Mouse (Mus musculus) neural tube, embryonic 15.5 days (tissue): Measurements from ENCODE around the gene Taf4. TPM values are rescaled to one million over a fixed set of nuclear protein-coding genes. Genes with fewer than 3 reads are reported as not detected.

Experiments
- ATAC-seq: fragments of 200-750 bp; cut with Nextera tagmentation; 2 replicates; pipeline ENCODE4 v1.8.0; 2017; ENCODE audit warnings: mild to moderate bottlenecking, moderate TSS enrichment, moderate library complexity; ENCODE audit not compliant: low FRiP score
- H3K27ac ChIP-seq: fragments of 300-500 bp; sonication (generic); replicated peaks from 2 replicates; pipeline ENCODE4 v1.5.1; 2015; ENCODE audit warnings: mild to moderate bottlenecking, inconsistent platforms
- H3K27me3 ChIP-seq: fragments of 300-500 bp; sonication (generic); replicated peaks from 2 replicates; pipeline ENCODE4 v1.6.1; 2015; ENCODE audit warnings: inconsistent platforms
- H3K36me3 ChIP-seq: fragments of 300-500 bp; sonication (generic); 2 replicates; pipeline ENCODE4 v1.6.1; 2015; ENCODE audit warnings: inconsistent platforms
- H3K4me1 ChIP-seq: fragments of 300-500 bp; sonication (generic); 2 replicates; pipeline ENCODE4 v1.6.1; 2015; ENCODE audit warnings: inconsistent platforms
- H3K4me2 ChIP-seq: fragments of 300-500 bp; sonication (generic); 2 replicates; pipeline ENCODE4 v1.6.1; 2015; ENCODE audit warnings: inconsistent platforms, mild to moderate bottlenecking, moderate library complexity
- H3K4me3 ChIP-seq: fragments of 300-500 bp; sonication (generic); replicated peaks from 2 replicates; pipeline ENCODE4 v1.5.1; 2015; ENCODE audit warnings: mild to moderate bottlenecking, inconsistent platforms
- H3K9ac ChIP-seq: fragments of 300-500 bp; sonication (generic); replicated peaks from 2 replicates; pipeline ENCODE4 v1.6.1; 2015; ENCODE audit warnings: mild to moderate bottlenecking, inconsistent platforms
- H3K9me3 ChIP-seq: fragments of 300-500 bp; sonication (generic); replicated peaks from 2 replicates; pipeline ENCODE4 v1.6.1; 2016; ENCODE audit warnings: inconsistent platforms
- WGBS: fragments of 180-500 bp; shearing (Covaris S2); methylation state at CpG from one replicate; pipeline ENCODE4 v1.1.7; 2015; ENCODE audit warnings: mixed read lengths; 5-methylcytosine and 5-hydroxymethylcytosine counted together
- polyA plus RNA-seq: library from polyadenylated mRNA; unstranded; fragments of >200 nt; fragmentation: Nextera tagmentation; extraction: Ambion mirVana; gene quantifications from 2 replicates; pipeline ENCODE4 v1.2.1, GENCODE M21; 2015

Taf4 gene
- polyA plus RNA-seq, 1 experiment from 2014 or later = 3.2 TPM

DNA sequence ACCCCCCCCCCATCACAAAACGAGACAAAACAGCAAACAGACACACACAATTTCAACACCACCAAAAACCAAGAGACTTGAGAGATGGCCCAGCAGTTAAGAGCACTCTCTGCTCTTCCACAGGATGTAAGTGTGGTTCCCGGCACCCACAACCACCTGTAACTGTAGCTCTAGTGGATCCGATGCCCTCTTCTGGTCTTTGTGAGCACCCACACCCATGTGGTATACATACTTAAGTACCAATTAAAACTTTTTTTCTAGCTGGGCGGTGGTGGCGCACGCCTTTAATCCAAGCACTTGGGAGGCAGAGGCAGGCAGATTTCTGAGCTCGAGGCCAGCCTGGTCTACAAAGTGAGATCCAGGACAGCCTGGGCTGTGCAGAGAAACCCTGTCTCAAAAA is 34.2 kb upstream of the Taf4 start:
- 91% methylated on average over 7 of the region's 7 CpGs for WGBS
- H3K27ac ChIP-seq = no peak overlapping the region
- H3K4me2 ChIP-seq = no peak overlapping the region
- H3K4me3 ChIP-seq = no peak overlapping the region
- H3K9ac ChIP-seq = no peak overlapping the region
- H3K9me3 ChIP-seq = no peaks in the 10 kb centered on the region
- H3K36me3 ChIP-seq = no peaks in the 10 kb centered on the region
- no peaks in the 10 kb centered on the region for H3K4me1 ChIP-seq
- no peaks in the 10 kb centered on the region for H3K27me3 ChIP-seq
- ATAC-seq = no peak

- H3K36me3 ChIP-seq = no peaks in the 10 kb centered on the region
- WGBS = 64% methylated on average over 9 of the region's 9 CpGs
- no peaks in the 10 kb centered on the region for H3K4me1 ChIP-seq
- ATAC-seq = no peak
- H3K27me3 ChIP-seq = no peaks in the 10 kb centered on the region
- H3K4me2 ChIP-seq = no peak overlapping the region
- H3K4me3 ChIP-seq = no peak overlapping the region
- no peaks in the 10 kb centered on the region for H3K9me3 ChIP-seq
- no peak overlapping the region for H3K9ac ChIP-seq
- no peak overlapping the region for H3K27ac ChIP-seq
Measured at GRCm38 (mm10) chr2:180006352-180007017, 30.0 kb upstream of the Taf4 start.

DNA sequence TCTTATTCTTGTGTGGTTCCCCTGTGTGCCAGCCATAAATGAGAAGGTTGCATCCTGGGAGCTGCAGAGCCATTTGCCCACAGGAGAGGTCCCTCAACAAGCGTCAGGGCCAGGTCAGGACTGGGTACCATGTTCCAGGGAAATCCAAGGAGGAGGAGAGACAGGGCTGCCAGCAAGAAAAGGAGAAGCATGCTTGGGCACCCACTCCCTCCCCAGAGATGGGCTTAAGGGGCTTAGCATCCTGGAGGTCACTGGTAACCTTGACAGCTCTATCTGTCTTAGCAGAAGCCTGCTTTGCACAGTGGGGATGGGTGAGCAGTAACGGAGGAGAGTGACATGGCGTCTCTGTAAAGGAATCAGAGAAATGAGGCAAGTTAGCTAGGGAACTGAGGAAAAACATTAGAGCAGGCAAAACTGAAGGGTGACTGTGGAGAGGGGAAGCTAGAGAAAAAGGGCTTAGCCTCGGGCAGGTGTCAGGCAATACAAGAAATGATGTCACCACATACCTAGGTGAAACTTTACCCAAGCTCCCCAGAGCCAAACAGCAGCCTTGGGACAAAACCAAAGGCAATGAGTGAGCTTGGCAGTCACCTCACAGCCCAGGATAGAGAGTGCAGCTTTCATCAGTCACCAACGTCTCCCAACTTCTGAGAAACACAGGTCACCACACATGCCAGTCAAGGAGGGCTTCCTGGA is 29.4 kb upstream of the Taf4 start:
- Histone ChIP-seq H3K9ac (no peak overlapping the region), H3K9me3 (no peaks in the 10 kb centered on the region), H3K27ac (no peak overlapping the region), H3K4me2 (no peak overlapping the region), H3K4me3 (no peak overlapping the region), H3K36me3 (no peaks in the 10 kb centered on the region), H3K4me1 (no peaks in the 10 kb centered on the region), H3K27me3 (no peaks in the 10 kb centered on the region)
- WGBS = 76% methylated on average over 5 of the region's 5 CpGs
- no peak for ATAC-seq

- Histone ChIP-seq H3K9me3 (no peaks in the 10 kb centered on the region), H3K4me2 (no peak overlapping the region), H3K9ac (no peak overlapping the region), H3K4me3 (no peak overlapping the region), H3K27ac (no peak overlapping the region), H3K4me1 (no peaks in the 10 kb centered on the region), H3K27me3 (0 out of 2 replicates have a peak, but pooled peaks cover 3% of the 10 kb centered on the region), H3K36me3 (no peaks in the 10 kb centered on the region)
- WGBS = 89% methylated on average over 9 of the region's 9 CpGs
- ATAC-seq = no peak
Measured at GRCm38 (mm10) chr2:180001635-180002034, 25.2 kb upstream of the Taf4 start.

GRCm38 (mm10) chr2:179998431-179998830 is 22.0 kb upstream of the Taf4 start:
- Histone ChIP-seq H3K9me3 (no peaks in the 10 kb centered on the region), H3K27ac (no peak overlapping the region), H3K36me3 (no peaks in the 10 kb centered on the region), H3K9ac (no peak overlapping the region), H3K4me3 (no peak overlapping the region), H3K4me2 (no peak overlapping the region), H3K27me3 (0 out of 2 replicates have a peak, but pooled peaks cover 3% of the 10 kb centered on the region), H3K4me1 (no peaks in the 10 kb centered on the region)
- no peak for ATAC-seq
- WGBS = 73% methylated on average over 4 of the region's 4 CpGs

DNA sequence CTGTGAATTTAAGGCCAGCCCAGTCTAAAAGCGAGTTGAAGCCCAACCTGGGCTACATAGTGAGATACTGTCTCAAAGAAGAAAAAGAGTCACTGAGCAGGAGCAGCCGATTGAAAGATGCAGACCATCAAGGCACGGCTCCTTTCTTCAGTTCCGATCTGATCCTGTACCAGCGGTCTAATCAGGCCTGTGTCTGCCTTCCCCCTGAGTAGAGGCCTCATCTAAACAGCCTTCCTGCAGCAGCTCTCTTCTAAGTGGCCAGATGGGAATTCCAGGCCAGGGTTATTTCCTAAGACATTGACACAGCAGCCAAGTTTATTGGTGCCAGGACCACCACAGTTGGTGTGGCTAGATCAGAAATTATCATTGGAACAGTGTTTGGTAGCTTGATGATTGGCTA is 16.6 kb upstream of the Taf4 start:
- Histone ChIP-seq H3K4me3 (no peak overlapping the region), H3K4me1 (no peaks in the 10 kb centered on the region), H3K4me2 (no peak overlapping the region), H3K9me3 (no peaks in the 10 kb centered on the region), H3K9ac (no peak overlapping the region), H3K27ac (no peak overlapping the region), H3K27me3 (0 out of 2 replicates have a peak, but pooled peaks cover 3% of the 10 kb centered on the region), H3K36me3 (no peaks in the 10 kb centered on the region)
- WGBS = 88% methylated on average over 5 of the region's 5 CpGs
- no peak for ATAC-seq

DNA sequence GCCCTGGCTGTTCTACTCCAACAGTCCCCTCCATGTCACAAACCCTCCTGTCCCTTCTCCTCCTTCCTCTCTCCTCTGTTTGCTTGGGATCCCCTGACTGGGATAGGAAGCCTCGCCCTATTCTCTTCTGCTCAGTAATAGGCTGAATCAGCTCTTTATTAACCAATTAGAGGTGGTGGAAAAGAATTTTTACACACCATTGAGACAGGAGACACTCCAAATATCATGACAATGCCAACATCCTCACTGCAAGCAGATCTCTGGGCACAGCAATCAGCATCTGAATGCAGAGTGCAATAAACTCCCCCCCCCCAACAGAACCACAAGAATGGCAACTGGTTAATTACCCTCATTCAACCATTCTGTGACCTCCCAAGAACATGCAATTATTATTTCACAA is 12.7 kb upstream of the Taf4 start:
- Histone ChIP-seq H3K27me3 (no peaks in the 10 kb centered on the region), H3K4me1 (no peaks in the 10 kb centered on the region), H3K9me3 (no peaks in the 10 kb centered on the region), H3K36me3 (no peaks in the 10 kb centered on the region), H3K4me3 (no peak overlapping the region), H3K9ac (no peak overlapping the region), H3K4me2 (no peak overlapping the region), H3K27ac (no peak overlapping the region)
- no peak for ATAC-seq
- WGBS = 18% methylated on average over 1 of the region's 1 CpGs

- no peak overlapping the region for H3K27ac ChIP-seq
- no peak overlapping the region for H3K9ac ChIP-seq
- WGBS = 80% methylated on average over 10 of the region's 10 CpGs
Measured at GRCm38 (mm10) chr2:179986437-179987022, 10.1 kb upstream of the Taf4 start.

GRCm38 (mm10) chr2:179985695-179986094 is 9.2 kb upstream of the Taf4 start:
- no peak overlapping the region for H3K4me3 ChIP-seq
- WGBS = 81% methylated on average over 1 of the region's 1 CpGs
- no peaks in the 10 kb centered on the region for H3K4me1 ChIP-seq
- H3K36me3 ChIP-seq = no peaks in the 10 kb centered on the region
- no peak overlapping the region for H3K4me2 ChIP-seq
- H3K9me3 ChIP-seq = no peaks in the 10 kb centered on the region
- ATAC-seq = no peak
- no peaks in the 10 kb centered on the region for H3K27me3 ChIP-seq
- no peak overlapping the region for H3K9ac ChIP-seq
- no peak overlapping the region for H3K27ac ChIP-seq

More at GRCm38 (mm10) chr2:179986437-179987022, 10.1 kb upstream of the Taf4 start:
- Histone ChIP-seq H3K9me3 (no peaks in the 10 kb centered on the region), H3K4me2 (no peak overlapping the region), H3K27me3 (no peaks in the 10 kb centered on the region), H3K36me3 (no peaks in the 10 kb centered on the region), H3K4me3 (no peak overlapping the region), H3K4me1 (no peaks in the 10 kb centered on the region)
- no peak for ATAC-seq

- no peak overlapping the region for H3K4me2 ChIP-seq
- ATAC-seq = no peak
- no peak overlapping the region for H3K4me3 ChIP-seq
- no peaks in the 10 kb centered on the region for H3K36me3 ChIP-seq
- WGBS = 44% methylated on average over 7 of the region's 7 CpGs
- no peaks in the 10 kb centered on the region for H3K27me3 ChIP-seq
- H3K9me3 ChIP-seq = no peaks in the 10 kb centered on the region
- no peak overlapping the region for H3K27ac ChIP-seq
- H3K9ac ChIP-seq = no peak overlapping the region
- H3K4me1 ChIP-seq = no peaks in the 10 kb centered on the region
Measured at GRCm38 (mm10) chr2:179984830-179985229, 8.4 kb upstream of the Taf4 start.

DNA sequence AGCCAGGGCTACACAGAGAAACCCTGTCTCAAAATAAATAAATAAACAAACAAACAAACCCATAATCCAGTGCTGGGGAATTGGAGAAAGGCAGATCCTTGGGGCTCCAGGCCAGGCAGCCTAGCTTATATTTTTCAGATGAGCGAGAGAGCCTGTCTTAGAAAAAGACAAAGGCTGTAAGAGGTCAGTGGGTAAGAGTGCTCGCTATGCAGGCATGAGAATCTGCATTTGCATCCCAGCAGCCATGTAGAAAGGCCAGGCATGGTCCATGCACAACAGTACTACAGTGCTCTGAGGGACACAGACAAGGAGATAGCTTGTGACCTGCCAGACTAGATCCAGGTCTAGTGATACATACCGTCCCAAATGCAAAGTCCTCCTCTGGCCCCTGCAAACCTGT is 6.3 kb upstream of the Taf4 start:
- Histone ChIP-seq H3K4me1 (peaks cover 12% of the 10 kb centered on the region), H3K9ac (no peak overlapping the region), H3K27ac (no peak overlapping the region), H3K4me2 (no peak overlapping the region), H3K9me3 (no peaks in the 10 kb centered on the region), H3K36me3 (no peaks in the 10 kb centered on the region), H3K27me3 (no peaks in the 10 kb centered on the region; the same call in 1 of the 2 replicates), H3K4me3 (no peak overlapping the region)
- no peak for ATAC-seq
- WGBS = 81% methylated on average over 3 of the region's 3 CpGs

DNA sequence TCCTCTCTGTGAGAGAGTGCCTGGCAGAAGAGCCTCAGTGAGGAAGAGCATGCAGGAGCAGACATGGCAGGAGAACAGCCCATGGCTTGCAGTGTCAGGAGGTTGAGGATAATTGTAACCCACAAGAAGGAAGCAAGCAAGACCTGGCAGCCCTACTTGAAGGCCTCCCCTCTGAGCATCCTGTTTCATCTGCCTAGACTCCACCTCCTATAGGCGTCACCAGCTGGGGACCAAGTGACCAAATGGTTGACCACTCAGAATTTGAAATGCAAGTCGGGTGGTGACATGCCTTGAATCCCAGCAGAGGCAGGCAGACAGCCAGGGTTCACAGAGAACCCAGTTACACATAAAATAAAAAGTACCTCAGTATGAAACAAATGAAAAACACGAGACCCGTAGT is 4.2 kb upstream of the Taf4 start:
- peaks cover 16% of the 10 kb centered on the region for H3K4me1 ChIP-seq
- no peaks in the 10 kb centered on the region for H3K9me3 ChIP-seq
- 64% methylated on average over 4 of the region's 4 CpGs for WGBS
- H3K9ac ChIP-seq = no peak overlapping the region
- no peaks in the 10 kb centered on the region; the same call in 1 of the 2 replicates for H3K27me3 ChIP-seq
- H3K36me3 ChIP-seq = no peaks in the 10 kb centered on the region
- no peak for ATAC-seq
- no peak overlapping the region for H3K4me2 ChIP-seq
- H3K4me3 ChIP-seq = no peak overlapping the region
- H3K27ac ChIP-seq = no peak overlapping the region
